Mouse (Mus musculus): ENCODE results near the gene Gm44503. TPM values are rescaled to one million over a fixed set of nuclear protein-coding genes. Genes with fewer than 3 reads are reported as not detected.

The Gm44503 gene
- polyA plus RNA-seq, 1 experiment: 0.01 TPM

- Histone ChIP-seq H3K79me2 (ENCODE audit: control insufficient read depth, insufficient read depth) (no peaks in the 10 kb centered on the region), H3K27me3 (ENCODE audit: control insufficient read depth, insufficient read depth, insufficient read length) (no peaks in the 10 kb centered on the region), H3K4me3 (no peak overlapping the region), H3K4me2 (ENCODE audit: low read depth) (no peak overlapping the region), H3K36me3 (ENCODE audit: control insufficient read depth, insufficient read depth) (no peaks in the 10 kb centered on the region), H3ac (ENCODE audit: control insufficient read depth, insufficient read length) (no peak overlapping the region)
- TF ChIP-seq TCF3 (IDR thresholded peaks at IDR 0.05; ENCODE audit: insufficient read length, low read depth) (no peak), POLR2AphosphoS2 (IDR thresholded peaks at IDR 0.05; ENCODE audit: insufficient read length, low read depth) (no peak), REST (IDR thresholded peaks at IDR 0.05; ENCODE audit: insufficient read depth, insufficient read length) (no peak), TCF12 (IDR thresholded peaks at IDR 0.05; ENCODE audit: insufficient read depth, poor library complexity, severe bottlenecking) (no peak), MYOD1 (IDR thresholded peaks at IDR 0.05; ENCODE audit: control insufficient read depth in 1 of 3, insufficient read length in 2 of 3, low read depth in 2 of 3) (no peak), CEBPB (IDR thresholded peaks at IDR 0.05; ENCODE audit: insufficient read depth, poor library complexity, severe bottlenecking) (no peak), SRF (IDR thresholded peaks at IDR 0.05; ENCODE audit: control insufficient read depth, insufficient read length, low read depth) (no peak), MYOG (IDR thresholded peaks at IDR 0.05; ENCODE audit: control insufficient read depth in 1 of 3, insufficient read depth in 1 of 3, insufficient read length in 2 of 3, low read depth in 2 of 3) (no peak), USF1 (IDR thresholded peaks at IDR 0.05; ENCODE audit: low read depth) (no peak)
Measured at GRCm38 (mm10) chr9:73047906-73048305, 89.3 kb downstream of the Gm44503 start.

GRCm38 (mm10) chr9:73048927-73049326 is 90.3 kb downstream of the Gm44503 start:
- H3ac ChIP-seq (ENCODE audit: control insufficient read depth, insufficient read length): no peak overlapping the region
- TF ChIP-seq TCF12 (IDR thresholded peaks at IDR 0.05; ENCODE audit: insufficient read depth, poor library complexity, severe bottlenecking) (no peak), REST (IDR thresholded peaks at IDR 0.05; ENCODE audit: insufficient read depth, insufficient read length) (no peak), POLR2AphosphoS2 (IDR thresholded peaks at IDR 0.05; ENCODE audit: insufficient read length, low read depth) (no peak), MYOD1 (IDR thresholded peaks at IDR 0.05; ENCODE audit: control insufficient read depth in 1 of 3, insufficient read length in 2 of 3, low read depth in 2 of 3) (no peak), MAX (IDR thresholded peaks at IDR 0.05; ENCODE audit: low read depth) (no peak), POLR2A (IDR thresholded peaks at IDR 0.05; ENCODE audit: insufficient read length, low read depth) (no peak), USF1 (IDR thresholded peaks at IDR 0.05; ENCODE audit: low read depth) (no peak), E2F4 (IDR thresholded peaks at IDR 0.05; ENCODE audit: insufficient read depth) (no peak), SRF (IDR thresholded peaks at IDR 0.05; ENCODE audit: control insufficient read depth, insufficient read length, low read depth) (no peak), CEBPB (IDR thresholded peaks at IDR 0.05; ENCODE audit: insufficient read depth, poor library complexity, severe bottlenecking) (no peak), MYOG (IDR thresholded peaks at IDR 0.05; ENCODE audit: control insufficient read depth in 1 of 3, insufficient read depth in 1 of 3, insufficient read length in 2 of 3, low read depth in 2 of 3) (no peak), TCF3 (IDR thresholded peaks at IDR 0.05; ENCODE audit: insufficient read length, low read depth) (no peak)
- no peaks in the 10 kb centered on the region for H3K79me2 ChIP-seq (ENCODE audit: control insufficient read depth, insufficient read depth)
- no peak overlapping the region for H3K4me2 ChIP-seq (ENCODE audit: low read depth)
- no peaks in the 10 kb centered on the region for H3K27me3 ChIP-seq (ENCODE audit: control insufficient read depth, insufficient read depth, insufficient read length)
- H3K4me3 ChIP-seq: no peak overlapping the region
- H3K36me3 ChIP-seq (ENCODE audit: control insufficient read depth, insufficient read depth): no peaks in the 10 kb centered on the region

GRCm38 (mm10) chr9:73049833-73050232 is 91.2 kb downstream of the Gm44503 start:
- Histone ChIP-seq H3K36me3 (ENCODE audit: control insufficient read depth, insufficient read depth) (no peaks in the 10 kb centered on the region), H3K79me2 (ENCODE audit: control insufficient read depth, insufficient read depth) (no peaks in the 10 kb centered on the region), H3ac (ENCODE audit: control insufficient read depth, insufficient read length) (no peak overlapping the region), H3K27me3 (ENCODE audit: control insufficient read depth, insufficient read depth, insufficient read length) (peaks cover 3% of the 10 kb centered on the region), H3K4me3 (no peak overlapping the region), H3K4me2 (ENCODE audit: low read depth) (no peak overlapping the region)
- TF ChIP-seq E2F4 (IDR thresholded peaks at IDR 0.05; ENCODE audit: insufficient read depth) (no peak), SRF (IDR thresholded peaks at IDR 0.05; ENCODE audit: control insufficient read depth, insufficient read length, low read depth) (no peak), POLR2AphosphoS2 (IDR thresholded peaks at IDR 0.05; ENCODE audit: insufficient read length, low read depth) (no peak), MYOD1 (IDR thresholded peaks at IDR 0.05; ENCODE audit: control insufficient read depth in 1 of 3, insufficient read length in 2 of 3, low read depth in 2 of 3) (no peak), REST (IDR thresholded peaks at IDR 0.05; ENCODE audit: insufficient read depth, insufficient read length) (no peak), TCF12 (IDR thresholded peaks at IDR 0.05; ENCODE audit: insufficient read depth, poor library complexity, severe bottlenecking) (no peak)

- Histone ChIP-seq H3ac (ENCODE audit: control insufficient read depth, insufficient read length) (no peak overlapping the region), H3K4me3 (no peak overlapping the region), H3K79me2 (ENCODE audit: control insufficient read depth, insufficient read depth) (no peaks in the 10 kb centered on the region), H3K27me3 (ENCODE audit: control insufficient read depth, insufficient read depth, insufficient read length) (peaks cover 11% of the 10 kb centered on the region), H3K36me3 (ENCODE audit: control insufficient read depth, insufficient read depth) (no peaks in the 10 kb centered on the region), H3K4me2 (ENCODE audit: low read depth) (no peak overlapping the region)
- TF ChIP-seq POLR2A (IDR thresholded peaks at IDR 0.05; ENCODE audit: insufficient read length, low read depth) (no peak), TCF3 (IDR thresholded peaks at IDR 0.05; ENCODE audit: insufficient read length, low read depth) (no peak), MYOG (IDR thresholded peaks at IDR 0.05; ENCODE audit: control insufficient read depth in 1 of 3, insufficient read depth in 1 of 3, insufficient read length in 2 of 3, low read depth in 2 of 3) (no peak), MAX (IDR thresholded peaks at IDR 0.05; ENCODE audit: low read depth) (no peak), REST (IDR thresholded peaks at IDR 0.05; ENCODE audit: insufficient read depth, insufficient read length) (no peak), SRF (IDR thresholded peaks at IDR 0.05; ENCODE audit: control insufficient read depth, insufficient read length, low read depth) (no peak), CEBPB (IDR thresholded peaks at IDR 0.05; ENCODE audit: insufficient read depth, poor library complexity, severe bottlenecking) (no peak), E2F4 (IDR thresholded peaks at IDR 0.05; ENCODE audit: insufficient read depth) (no peak), USF1 (IDR thresholded peaks at IDR 0.05; ENCODE audit: low read depth) (no peak), POLR2AphosphoS2 (IDR thresholded peaks at IDR 0.05; ENCODE audit: insufficient read length, low read depth) (no peak), MYOD1 (IDR thresholded peaks at IDR 0.05; ENCODE audit: control insufficient read depth in 1 of 3, insufficient read length in 2 of 3, low read depth in 2 of 3) (no peak), TCF12 (IDR thresholded peaks at IDR 0.05; ENCODE audit: insufficient read depth, poor library complexity, severe bottlenecking) (no peak)
Measured at GRCm38 (mm10) chr9:73050606-73051005, 92.0 kb downstream of the Gm44503 start.

- TF ChIP-seq TCF3 (IDR thresholded peaks at IDR 0.05; ENCODE audit: insufficient read length, low read depth) (no peak), E2F4 (IDR thresholded peaks at IDR 0.05; ENCODE audit: insufficient read depth) (no peak)
- H3K4me2 ChIP-seq (ENCODE audit: low read depth): no peak overlapping the region
- peaks cover 12% of the 10 kb centered on the region for H3K27me3 ChIP-seq (ENCODE audit: control insufficient read depth, insufficient read depth, insufficient read length)
- no peak overlapping the region for H3ac ChIP-seq (ENCODE audit: control insufficient read depth, insufficient read length)
- no peaks in the 10 kb centered on the region for H3K36me3 ChIP-seq (ENCODE audit: control insufficient read depth, insufficient read depth)
- no peaks in the 10 kb centered on the region for H3K79me2 ChIP-seq (ENCODE audit: control insufficient read depth, insufficient read depth)
- no peak overlapping the region for H3K4me3 ChIP-seq
Measured at GRCm38 (mm10) chr9:73055441-73055911, 96.8 kb downstream of the Gm44503 start.

Measured in myocyte (in vitro differentiated cells).